Mouse (Mus musculus): ENCODE data around the gene Cela2a. TPM values are rescaled to one million over a fixed set of nuclear protein-coding genes. Genes with fewer than 3 reads are reported as not detected.

Cela2a gene
- polyA plus RNA-seq, 2 experiments: 0.19 TPM; not detected in 1

GRCm38 (mm10) chr4:141833911-141834310 lies 8.0 kb upstream of the Cela2a start:
- H3K9ac ChIP-seq (ENCODE audit: low read depth, low read length, severe bottlenecking): no peak overlapping the region
- H3K4me3 ChIP-seq (replicated peaks; ENCODE audit: low read length): no peak overlapping the region
- no peaks in the 10 kb centered on the region for H3K36me3 ChIP-seq (ENCODE audit: control insufficient read depth, insufficient read depth, low read length)
- ATAC-seq (ENCODE audit: low FRiP score, low read depth) (no peak), DNase-seq (ENCODE audit: low spot score) (no peak)
- H3K27me3 ChIP-seq (ENCODE audit: control insufficient read depth, insufficient read depth, low read length): no peaks in the 10 kb centered on the region
- no peak overlapping the region for H3K4me2 ChIP-seq (replicated peaks; ENCODE audit: low read depth, low read length, severe bottlenecking)
- no peak overlapping the region for H3K27ac ChIP-seq (replicated peaks; ENCODE audit: low read depth, low read length)
- no peak for TF ChIP-seq POLR2A (IDR thresholded peaks at IDR 0.05; ENCODE audit: borderline replicate concordance, extremely low read depth, insufficient read depth, insufficient read length)
- WGBS: 46% methylated on average over 1 of the region's 1 CpGs
- no peaks in the 10 kb centered on the region for H3K4me1 ChIP-seq (ENCODE audit: control insufficient read depth, insufficient read depth, low read length)
- no peaks in the 10 kb centered on the region for H3K9me3 ChIP-seq (ENCODE audit: control insufficient read depth, low read length)

- WGBS: 85% methylated on average over 7 of the region's 7 CpGs
- H3K4me2 ChIP-seq (replicated peaks; ENCODE audit: low read depth, low read length, severe bottlenecking): no peak overlapping the region
- no peaks in the 10 kb centered on the region for H3K27me3 ChIP-seq (ENCODE audit: control insufficient read depth, insufficient read depth, low read length)
- no peak overlapping the region for H3K9ac ChIP-seq (ENCODE audit: low read depth, low read length, severe bottlenecking)
- H3K27ac ChIP-seq (replicated peaks; ENCODE audit: low read depth, low read length): no peak overlapping the region
- TF ChIP-seq POLR2A (IDR thresholded peaks at IDR 0.05; ENCODE audit: borderline replicate concordance, extremely low read depth, insufficient read depth, insufficient read length): no peak
- no peaks in the 10 kb centered on the region for H3K4me1 ChIP-seq (ENCODE audit: control insufficient read depth, insufficient read depth, low read length)
- DNase-seq (ENCODE audit: low spot score): no peak
- no peaks in the 10 kb centered on the region for H3K9me3 ChIP-seq (ENCODE audit: control insufficient read depth, low read length)
- H3K36me3 ChIP-seq (ENCODE audit: control insufficient read depth, insufficient read depth, low read length): no peaks in the 10 kb centered on the region
- no peak overlapping the region for H3K4me3 ChIP-seq (replicated peaks; ENCODE audit: low read length)
- ATAC-seq (ENCODE audit: low FRiP score, low read depth): no peak
These were observed 5.4 kb upstream of the Cela2a start for GRCm38 (mm10) chr4:141831361-141831760.

- H3K9me3 ChIP-seq (ENCODE audit: control insufficient read depth, low read length): no peaks in the 10 kb centered on the region
- no peak for ATAC-seq (ENCODE audit: low FRiP score, low read depth)
- H3K27ac ChIP-seq (replicated peaks; ENCODE audit: low read depth, low read length): no peak overlapping the region
- no peak for DNase-seq (ENCODE audit: low spot score)
- no peak for TF ChIP-seq POLR2A (IDR thresholded peaks at IDR 0.05; ENCODE audit: borderline replicate concordance, extremely low read depth, insufficient read depth, insufficient read length)
- no peaks in the 10 kb centered on the region for H3K4me1 ChIP-seq (ENCODE audit: control insufficient read depth, insufficient read depth, low read length)
- H3K9ac ChIP-seq (ENCODE audit: low read depth, low read length, severe bottlenecking): no peak overlapping the region
- no peaks in the 10 kb centered on the region for H3K36me3 ChIP-seq (ENCODE audit: control insufficient read depth, insufficient read depth, low read length)
- no peaks in the 10 kb centered on the region for H3K27me3 ChIP-seq (ENCODE audit: control insufficient read depth, insufficient read depth, low read length)
- no peak overlapping the region for H3K4me2 ChIP-seq (replicated peaks; ENCODE audit: low read depth, low read length, severe bottlenecking)
- 43% methylated on average over 11 of the region's 11 CpGs for WGBS
- no peak overlapping the region for H3K4me3 ChIP-seq (replicated peaks; ENCODE audit: low read length)
These were observed 4.4 kb upstream of the Cela2a start for GRCm38 (mm10) chr4:141830381-141830780.

- no peaks in the 10 kb centered on the region for H3K4me1 ChIP-seq (ENCODE audit: control insufficient read depth, insufficient read depth, low read length)
- no peak overlapping the region for H3K4me3 ChIP-seq (replicated peaks; ENCODE audit: low read length)
- H3K27ac ChIP-seq (replicated peaks; ENCODE audit: low read depth, low read length): no peak overlapping the region
- no peaks in the 10 kb centered on the region for H3K36me3 ChIP-seq (ENCODE audit: control insufficient read depth, insufficient read depth, low read length)
- no peak overlapping the region for H3K4me2 ChIP-seq (replicated peaks; ENCODE audit: low read depth, low read length, severe bottlenecking)
- DNase-seq (ENCODE audit: low spot score) (no peak), ATAC-seq (ENCODE audit: low FRiP score, low read depth) (no peak)
- TF ChIP-seq POLR2A (IDR thresholded peaks at IDR 0.05; ENCODE audit: borderline replicate concordance, extremely low read depth, insufficient read depth, insufficient read length): no peak
- no peaks in the 10 kb centered on the region for H3K9me3 ChIP-seq (ENCODE audit: control insufficient read depth, low read length)
- H3K27me3 ChIP-seq (ENCODE audit: control insufficient read depth, insufficient read depth, low read length): no peaks in the 10 kb centered on the region
- no peak overlapping the region for H3K9ac ChIP-seq (ENCODE audit: low read depth, low read length, severe bottlenecking)
- WGBS: 76% methylated on average over 4 of the region's 4 CpGs
These were observed 2.2 kb upstream of the Cela2a start for GRCm38 (mm10) chr4:141828177-141828576.

- no peak for ATAC-seq (ENCODE audit: low FRiP score, low read depth)
- 83% methylated on average over 2 of the region's 2 CpGs for WGBS
- H3K9me3 ChIP-seq (ENCODE audit: control insufficient read depth, low read length): no peaks in the 10 kb centered on the region
These were observed 1.4 kb upstream of the Cela2a start for GRCm38 (mm10) chr4:141827401-141827800.

GRCm38 (mm10) chr4:141822979-141823378 lies 3.0 kb downstream of the Cela2a start:
- ATAC-seq (ENCODE audit: low FRiP score, low read depth): no peak
- WGBS: 61% methylated on average over 3 of the region's 3 CpGs
- no peak for DNase-seq (ENCODE audit: low spot score)
- Histone ChIP-seq H3K27ac (replicated peaks; ENCODE audit: low read depth, low read length) (no peak overlapping the region), H3K4me2 (replicated peaks; ENCODE audit: low read depth, low read length, severe bottlenecking) (no peak overlapping the region), H3K4me3 (replicated peaks; ENCODE audit: low read length) (no peak overlapping the region), H3K4me1 (ENCODE audit: control insufficient read depth, insufficient read depth, low read length) (no peaks in the 10 kb centered on the region), H3K36me3 (ENCODE audit: control insufficient read depth, insufficient read depth, low read length) (no peaks in the 10 kb centered on the region), H3K9me3 (ENCODE audit: control insufficient read depth, low read length) (no peaks in the 10 kb centered on the region), H3K27me3 (ENCODE audit: control insufficient read depth, insufficient read depth, low read length) (no peaks in the 10 kb centered on the region), H3K9ac (ENCODE audit: low read depth, low read length, severe bottlenecking) (no peak overlapping the region)
- TF ChIP-seq POLR2A (IDR thresholded peaks at IDR 0.05; ENCODE audit: borderline replicate concordance, extremely low read depth, insufficient read depth, insufficient read length): no peak

More at GRCm38 (mm10) chr4:141827401-141827800, 1.4 kb upstream of the Cela2a start:
- Histone ChIP-seq H3K4me1 (ENCODE audit: control insufficient read depth, insufficient read depth, low read length) (no peaks in the 10 kb centered on the region), H3K4me2 (replicated peaks; ENCODE audit: low read depth, low read length, severe bottlenecking) (no peak overlapping the region), H3K36me3 (ENCODE audit: control insufficient read depth, insufficient read depth, low read length) (no peaks in the 10 kb centered on the region), H3K27me3 (ENCODE audit: control insufficient read depth, insufficient read depth, low read length) (no peaks in the 10 kb centered on the region), H3K27ac (replicated peaks; ENCODE audit: low read depth, low read length) (no peak overlapping the region), H3K9ac (ENCODE audit: low read depth, low read length, severe bottlenecking) (no peak overlapping the region), H3K4me3 (replicated peaks; ENCODE audit: low read length) (no peak overlapping the region)
- no peak for TF ChIP-seq POLR2A (IDR thresholded peaks at IDR 0.05; ENCODE audit: borderline replicate concordance, extremely low read depth, insufficient read depth, insufficient read length)
- no peak for DNase-seq (ENCODE audit: low spot score)

Data from limb, embryonic 14.5 days (tissue).